In the genomic region with DNA sequence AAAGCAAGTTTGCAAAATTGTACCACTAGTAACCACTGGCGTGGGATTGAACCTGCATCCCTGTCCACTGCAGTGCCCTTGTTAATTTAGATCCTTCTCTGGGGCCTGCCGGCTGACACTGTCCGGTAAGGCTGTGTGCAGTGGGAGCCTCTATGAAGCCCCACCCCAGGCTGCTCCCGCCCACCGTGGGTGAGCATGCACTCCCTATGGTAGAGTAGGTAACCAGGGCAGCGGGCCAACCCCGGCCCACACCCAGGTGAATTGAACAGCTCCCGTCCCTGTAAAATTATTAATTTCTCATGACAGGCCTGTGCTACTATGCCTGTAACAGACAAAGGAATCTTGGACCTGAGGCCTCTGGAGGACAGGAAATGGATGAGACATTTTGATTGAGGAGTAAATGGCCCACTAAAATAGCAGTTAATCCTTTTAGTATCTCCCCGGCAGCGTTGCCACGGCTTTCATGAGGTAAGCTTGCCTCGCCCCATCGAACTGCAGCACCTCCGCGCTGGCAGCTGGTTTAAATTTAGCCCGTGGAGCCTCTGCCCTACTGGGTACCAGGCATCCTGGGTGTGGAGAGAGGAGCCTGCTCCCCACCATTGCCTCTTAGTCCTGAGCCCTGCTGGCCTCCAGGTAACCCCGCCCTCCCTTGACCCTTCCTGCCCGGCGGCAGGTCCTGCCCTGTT, we compare ENCODE assay signal across 12 mouse cellular contexts.
DNase-seq lines count a peak whose midpoint lies in the region; ATAC-seq and TF ChIP-seq lines count a peak whose summit lies in the region.
"Had no signal": no experiment of that assay in that cellular context is flagged by ENCODE, and none has a peak within 500 bp of the region (broad histone marks: within the 10 kb centered on the region; RNA-seq: fewer than 3 reads in every experiment).

No protein-coding gene starts in this region.

- no peaks in the 10 kb centered on the region for H3K9me3 ChIP-seq in hindbrain, postnatal 0 days (ENCODE audit: low read length)
- H3K9me3 ChIP-seq in midbrain, embryonic 12.5 days, result no peaks in the 10 kb centered on the region
- no peaks in the 10 kb centered on the region for H3K9me3 ChIP-seq in stomach, postnatal 0 days (ENCODE audit: control insufficient read depth, low read length)
- H3K9me3 ChIP-seq: heart, embryonic 13.5 days; limb, embryonic 15.5 days had no signal

- no peaks in the 10 kb centered on the region; the same call in 1 of the 2 replicates for H3K4me1 ChIP-seq in hindbrain, postnatal 0 days (ENCODE audit: insufficient read depth, low read length)
- peaks cover 33% of the 10 kb centered on the region for H3K4me1 ChIP-seq in midbrain, embryonic 12.5 days
- no peaks in the 10 kb centered on the region for H3K4me1 ChIP-seq in stomach, postnatal 0 days (replicated peaks; ENCODE audit: control insufficient read depth, insufficient read depth)

- peak overlapping the region; percentile 33 for H3K9ac ChIP-seq in hindbrain, postnatal 0 days (replicated peaks; ENCODE audit: low read length)
- H3K9ac ChIP-seq in midbrain, embryonic 12.5 days (replicated peaks), result no peak overlapping the region
- no peak overlapping the region for H3K9ac ChIP-seq in stomach, postnatal 0 days (ENCODE audit: low read length)
- H3K9ac ChIP-seq: heart, embryonic 13.5 days; limb, embryonic 15.5 days had no signal

- H3K4me2 ChIP-seq in hindbrain, postnatal 0 days (ENCODE audit: low read depth, low read length), result no peak overlapping the region
- H3K4me2 ChIP-seq in midbrain, embryonic 12.5 days (replicated peaks), result no peak overlapping the region
- no peak overlapping the region for H3K4me2 ChIP-seq in stomach, postnatal 0 days (replicated peaks; ENCODE audit: low read depth)
- H3K4me2 ChIP-seq: heart, embryonic 13.5 days; limb, embryonic 15.5 days had no signal

- DNase-seq in retina, postnatal 1 day, result peak; percentile 25
- no peak for DNase-seq in retina, embryonic 14.5 days (ENCODE audit: low spot score)
- peak; percentile 35 for DNase-seq in hindbrain, postnatal 0 days (ENCODE audit: low spot score)
- peak; percentile 60 for DNase-seq in stomach, postnatal 0 days (ENCODE audit: low spot score)
- no peak for DNase-seq in lung, postnatal 10 days
- DNase-seq in thymus, postnatal 0 days (ENCODE audit: low spot score), result no peak
- DNase-seq: right cerebral cortex, postnatal 14 days had no signal

- H3K36me3 ChIP-seq in hindbrain, postnatal 0 days (ENCODE audit: insufficient read depth, low read length), result no peaks in the 10 kb centered on the region
- no peaks in the 10 kb centered on the region for H3K36me3 ChIP-seq in midbrain, embryonic 12.5 days
- H3K36me3 ChIP-seq in stomach, postnatal 0 days (ENCODE audit: control insufficient read depth, insufficient read depth, low read length), result no peaks in the 10 kb centered on the region
- H3K36me3 ChIP-seq: heart, embryonic 13.5 days; limb, embryonic 15.5 days had no signal

- ATAC-seq in hindbrain, postnatal 0 days, result peak; percentile 4; the same call in 1 of the 2 replicates
- 0 out of 2 replicates have a peak, but pooled peaks have one; percentile 41 for ATAC-seq in midbrain, embryonic 12.5 days (ENCODE audit: low FRiP score, low read depth)
- ATAC-seq in stomach, postnatal 0 days (ENCODE audit: low FRiP score, low TSS enrichment), result peak; percentile 36; the same call in 1 of the 2 replicates
- ATAC-seq: activated CD4-positive, CD25-positive, alpha-beta regulatory T cell, adult 4 months had no signal

- peak overlapping the region; percentile 16; the same call in 1 of the 2 replicates for H3K27ac ChIP-seq in hindbrain, postnatal 0 days
- H3K27ac ChIP-seq in midbrain, embryonic 12.5 days (replicated peaks), result 0 out of 2 replicates have a peak overlapping the region, but pooled peaks have one; percentile 39
- H3K27ac ChIP-seq in stomach, postnatal 0 days (replicated peaks), result no peak overlapping the region
- H3K27ac ChIP-seq: heart, embryonic 13.5 days; limb, embryonic 15.5 days; macrophage had no signal

- 52% methylated on average over 19 of the region's 19 CpGs for WGBS in hindbrain, postnatal 0 days
- 53% methylated on average over 19 of the region's 19 CpGs for WGBS in midbrain, embryonic 12.5 days
- WGBS in stomach, postnatal 0 days, result 40% methylated on average over 19 of the region's 19 CpGs

- no peak for TF ChIP-seq CTCF in hindbrain, postnatal 0 days (IDR thresholded peaks at IDR 0.05; ENCODE audit: low read depth)
- no peak for TF ChIP-seq CTCF in stomach, postnatal 0 days (IDR thresholded peaks at IDR 0.05; ENCODE audit: low read depth)

- TF ChIP-seq EP300 in stomach, postnatal 0 days (optimal IDR thresholded peaks at IDR 0.05), result no peak

- H3K27me3 ChIP-seq in hindbrain, postnatal 0 days (ENCODE audit: insufficient read depth, low read length), result no peaks in the 10 kb centered on the region
- peaks cover 50% of the 10 kb centered on the region for H3K27me3 ChIP-seq in midbrain, embryonic 12.5 days
- no peaks in the 10 kb centered on the region for H3K27me3 ChIP-seq in stomach, postnatal 0 days (ENCODE audit: control insufficient read depth, insufficient read depth, low read length)

- H3K4me3 ChIP-seq in hindbrain, postnatal 0 days (ENCODE audit: low read length), result no peak overlapping the region
- H3K4me3 ChIP-seq in midbrain, embryonic 12.5 days, result no peak overlapping the region
- no peak overlapping the region for H3K4me3 ChIP-seq in stomach, postnatal 0 days (ENCODE audit: low read depth, low read length)
- H3K4me3 ChIP-seq: heart, embryonic 13.5 days; limb, embryonic 15.5 days had no signal

Comparison
In these comparisons a context has a peak if more than half of its experiments do, and no peak if none do; other contexts are left out.
1. DNase-seq: peak in retina, postnatal 1 day (single experiment), hindbrain, postnatal 0 days (single experiment) and stomach, postnatal 0 days (single experiment); none in retina, embryonic 14.5 days (single experiment), lung, postnatal 10 days (single experiment) and thymus, postnatal 0 days (single experiment).
2. Peak in every context shown above with its lines, with median percentiles within 50 percentile points of each other: ATAC-seq.